Mouse (Mus musculus) 3T3-L1 (cell line): ENCODE measurements around the gene Gm12184.
A peak's percentile ranks its signal among the peaks of the same experiment; 100 is the strongest.
"Not testable (repeated sequence)": the region's sequence is repeated elsewhere in the genome, so short reads cannot be mapped to it uniquely, and the experiment has no call there.

Experiments
- DNase-seq: peaks from one replicate; pipeline ENCODE4 v3.0.0-alpha.2; 2015; ENCODE audit warnings: low read depth, low spot score

Gene Gm12184

DNA sequence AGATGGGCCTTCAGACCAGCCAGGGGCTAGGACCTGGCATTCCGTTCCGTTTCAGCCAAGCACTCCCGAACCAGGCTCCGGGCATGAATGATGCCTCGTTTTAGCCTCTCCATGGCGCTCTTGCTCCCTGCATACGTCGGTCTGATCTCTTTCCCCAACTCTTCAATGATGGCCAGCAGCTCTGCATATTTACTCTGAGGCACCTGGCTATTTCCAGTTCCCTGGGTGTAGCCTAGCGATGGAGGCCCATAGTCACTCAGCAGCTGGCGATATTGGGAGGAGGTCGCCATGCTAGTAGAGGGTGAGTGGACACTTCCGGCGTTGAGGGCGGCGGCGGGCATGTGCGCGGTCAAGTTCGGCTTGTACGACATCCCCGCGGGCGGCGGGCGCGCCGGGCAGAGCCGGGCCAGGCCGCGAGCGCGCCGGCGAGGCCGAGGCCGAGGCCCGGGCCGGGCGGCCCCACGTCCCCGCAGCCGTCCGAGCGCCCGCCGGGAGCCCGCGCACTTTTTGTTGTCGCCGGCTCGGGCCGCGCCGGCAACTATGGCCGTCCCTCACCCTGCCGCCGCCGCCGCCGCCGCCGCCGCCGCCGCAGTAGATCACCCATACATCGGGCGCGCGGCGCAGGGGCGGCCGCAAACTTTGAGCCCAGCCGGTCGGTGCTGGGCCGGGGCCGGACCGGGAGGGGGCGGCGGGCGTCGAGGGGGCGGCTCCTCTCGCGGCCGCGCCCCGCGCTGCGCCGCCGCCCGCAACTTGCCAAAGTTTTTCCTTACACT, at the start of gene Gm12184, which contains the start of gene Trim7:
Gene Gm12184 (minus strand): TSS at position 677 of the 773 bp plus-strand sequence.
Gene Trim7 (plus strand): TSS at position 162 of the 773 bp plus-strand sequence.
- not testable (repeated sequence) for DNase-seq

DNA sequence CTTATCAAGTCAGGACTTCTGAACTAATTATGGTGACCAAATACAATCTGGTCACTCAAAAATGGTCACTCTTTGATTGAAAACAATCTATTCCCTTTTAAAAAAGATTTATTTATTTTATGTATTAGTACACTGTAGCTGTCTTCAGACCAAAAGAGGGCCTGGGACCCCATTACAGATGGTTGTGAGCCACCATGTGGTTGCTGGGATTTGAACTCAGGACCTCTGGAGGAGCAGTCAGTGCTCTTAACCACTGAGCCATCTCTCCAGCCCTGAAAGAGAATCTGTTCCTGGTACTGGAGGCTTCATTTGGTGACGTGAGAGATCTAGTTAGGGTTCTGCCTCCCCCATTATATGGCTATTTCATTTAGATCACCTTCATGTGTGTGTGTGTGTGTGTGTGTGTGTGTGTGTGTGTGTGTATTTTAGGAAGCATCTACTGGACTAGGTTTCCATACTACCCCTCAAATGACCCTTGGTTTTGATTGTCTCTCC, 48.9 kb upstream of the Gm12184 start:
- DNase-seq: not testable (repeated sequence)

DNA sequence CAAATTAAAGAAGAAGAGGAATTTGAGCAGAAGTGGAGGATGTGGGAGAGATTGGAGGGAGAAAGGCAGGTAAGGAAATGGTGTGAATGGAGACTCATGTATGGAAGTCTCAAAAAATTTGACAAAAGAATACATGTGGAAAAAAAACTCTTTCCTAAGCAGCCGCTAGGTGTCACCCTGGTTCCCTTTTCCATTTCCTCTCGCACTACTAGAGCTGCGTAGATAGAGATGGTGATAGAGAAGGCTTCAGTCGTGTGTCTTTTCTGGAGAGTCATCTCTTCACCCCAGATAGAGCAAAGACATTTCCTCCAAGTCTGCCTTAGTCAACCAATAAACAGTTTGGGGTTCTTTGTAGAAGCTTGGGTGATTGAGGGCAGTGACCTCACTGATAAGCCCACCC, 48.0 kb upstream of the Gm12184 start:
- peak; percentile 83 for DNase-seq

DNA sequence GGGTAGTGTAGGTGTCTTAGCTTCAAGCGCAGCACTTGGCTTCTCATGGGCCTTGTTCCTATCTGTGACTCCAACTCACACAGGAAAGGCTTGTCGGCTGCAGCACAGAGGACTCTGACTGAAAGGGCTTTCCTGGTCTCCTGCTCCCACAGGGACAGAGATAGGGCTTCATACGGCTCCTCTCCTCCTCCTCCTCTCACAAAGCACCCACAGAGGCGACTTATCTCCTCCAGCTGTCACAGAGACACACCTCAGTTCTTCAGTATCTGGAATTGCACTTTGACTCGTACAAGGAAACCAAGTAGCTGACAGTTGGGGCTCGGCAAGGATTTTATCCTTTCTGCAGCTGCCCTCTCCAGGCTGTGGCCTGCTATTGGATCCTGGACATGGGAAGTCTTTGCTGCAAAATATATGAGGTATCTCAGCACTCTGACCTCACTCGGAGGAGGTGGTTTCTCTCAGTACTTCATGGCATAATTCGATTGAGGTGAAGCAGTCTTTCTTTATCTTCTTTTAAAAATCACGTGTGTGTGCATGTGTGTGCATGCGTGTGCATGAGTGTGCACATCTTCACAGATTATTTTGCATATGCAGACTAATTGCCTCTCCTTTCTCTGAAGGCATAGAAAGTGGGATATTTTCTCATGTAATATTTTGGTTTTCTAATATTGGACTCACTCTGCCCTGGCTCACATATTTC, 47.3 kb upstream of the Gm12184 start:
- peak; percentile 18 for DNase-seq

DNA sequence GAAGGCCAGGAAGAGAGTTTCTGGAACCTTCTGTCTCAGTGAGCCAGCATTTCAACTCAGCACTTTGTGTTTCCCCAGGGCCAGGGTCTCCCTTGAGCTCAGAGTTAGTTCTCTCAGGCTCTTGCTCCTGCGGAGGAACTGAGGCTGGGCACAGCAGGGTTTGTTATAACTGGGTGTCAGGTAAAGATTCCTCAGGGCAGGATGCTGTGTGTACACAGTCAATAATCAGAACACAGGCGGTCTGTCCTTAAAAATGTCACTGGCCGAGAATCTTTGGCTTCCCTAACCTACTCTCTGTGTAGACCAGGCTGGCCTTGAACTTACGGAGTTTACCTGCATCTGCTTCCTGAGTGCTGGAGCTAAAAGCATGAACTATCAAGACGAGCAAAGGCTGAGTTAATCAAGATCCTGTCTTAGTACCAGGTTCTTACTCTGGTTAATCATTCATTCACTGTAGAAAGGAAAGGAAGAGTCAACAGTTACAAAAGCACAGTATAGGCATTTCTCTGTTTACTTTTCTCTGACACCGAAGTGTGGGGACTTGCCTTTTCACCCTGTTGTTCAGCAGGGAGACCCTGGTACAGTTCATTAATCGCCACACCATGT, 46.3 kb upstream of the Gm12184 start:
- no peak for DNase-seq

DNA sequence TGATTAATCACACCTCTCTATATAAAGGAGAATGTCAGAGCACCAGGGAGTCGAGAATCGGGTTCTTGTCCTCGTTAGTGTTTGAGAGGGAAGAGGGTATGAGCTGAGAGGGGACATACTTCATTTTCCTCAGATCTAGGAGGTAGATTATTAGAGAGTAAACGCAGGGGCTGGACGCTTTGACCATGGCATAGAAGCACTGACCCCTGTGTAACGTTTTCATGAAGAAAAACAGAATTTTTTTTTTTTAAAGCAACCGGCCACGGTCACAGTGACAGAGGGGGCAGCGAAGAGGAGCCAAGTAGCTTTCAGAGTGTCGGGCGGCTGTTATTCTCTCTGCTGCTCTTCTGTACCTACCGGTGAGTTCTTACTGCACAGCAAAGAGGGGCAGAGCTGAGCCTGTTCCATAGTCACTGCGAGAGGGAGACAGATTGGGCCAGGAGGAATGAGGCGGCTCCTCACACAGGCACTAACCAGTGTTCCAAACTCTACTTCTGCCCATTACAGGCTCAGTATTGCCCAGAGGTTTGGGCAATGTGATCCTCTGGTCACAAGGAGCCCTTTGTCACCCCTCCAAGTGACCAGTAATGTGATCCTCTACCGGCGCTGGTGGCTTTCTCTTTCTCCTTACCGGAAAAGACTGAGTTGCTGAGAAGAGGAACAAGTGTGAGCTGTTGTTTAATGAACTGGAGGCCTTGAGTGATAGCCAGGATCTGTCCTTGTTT, 45.5 kb upstream of the Gm12184 start:
- peak; percentile 61 for DNase-seq

DNA sequence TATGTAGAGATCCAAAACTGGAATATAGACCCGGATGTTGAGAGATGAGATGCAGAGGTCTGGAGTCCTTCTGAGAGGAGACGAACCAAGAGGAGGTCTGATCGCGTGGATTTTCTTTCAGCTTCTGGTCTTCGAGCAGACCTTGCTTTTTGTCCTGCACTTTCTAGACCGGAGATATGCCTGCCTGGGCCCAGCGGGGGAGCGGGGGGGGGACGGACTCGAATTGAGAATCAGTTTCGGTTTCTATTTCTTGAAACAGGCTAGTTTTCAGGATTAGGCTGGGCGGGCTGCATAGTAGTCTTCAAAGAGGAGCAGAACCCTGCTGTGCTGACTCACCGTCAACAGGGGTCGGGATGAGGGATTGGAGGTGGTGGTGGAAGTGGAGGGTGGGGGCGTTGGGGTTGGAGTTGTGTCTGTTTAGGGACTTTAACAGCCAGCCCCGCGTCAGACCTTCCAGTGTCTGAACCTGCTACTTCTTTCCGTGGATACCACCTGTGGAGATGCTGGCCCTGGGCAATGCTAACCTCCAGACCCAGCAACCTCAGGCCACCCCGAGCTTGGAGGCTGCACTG, 44.8 kb upstream of the Gm12184 start, which contains the start of gene Irgm1:
Gene Irgm1 (minus strand): TSS at position 483 of the 572 bp plus-strand sequence.
- peak; percentile 85 for DNase-seq

DNA sequence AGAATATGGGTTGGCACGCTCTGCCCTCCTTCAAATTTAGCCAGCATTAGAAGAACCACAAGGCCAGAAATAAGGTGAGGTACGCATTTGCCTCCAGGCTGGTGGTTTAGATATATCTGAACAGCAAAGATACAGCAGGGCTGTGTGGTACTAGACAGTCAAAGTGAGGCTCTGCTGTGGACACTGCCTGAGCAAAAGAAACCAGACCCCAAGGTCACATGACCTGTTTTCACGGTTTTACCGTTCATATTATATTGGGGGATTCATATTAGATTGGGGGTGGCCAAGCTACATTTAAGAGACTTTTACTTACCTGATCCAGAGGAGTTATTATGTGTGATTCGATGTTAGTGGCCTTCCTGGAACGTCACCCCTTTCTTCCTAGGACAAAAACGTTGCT, 44.3 kb upstream of the Gm12184 start:
- no peak for DNase-seq

DNA sequence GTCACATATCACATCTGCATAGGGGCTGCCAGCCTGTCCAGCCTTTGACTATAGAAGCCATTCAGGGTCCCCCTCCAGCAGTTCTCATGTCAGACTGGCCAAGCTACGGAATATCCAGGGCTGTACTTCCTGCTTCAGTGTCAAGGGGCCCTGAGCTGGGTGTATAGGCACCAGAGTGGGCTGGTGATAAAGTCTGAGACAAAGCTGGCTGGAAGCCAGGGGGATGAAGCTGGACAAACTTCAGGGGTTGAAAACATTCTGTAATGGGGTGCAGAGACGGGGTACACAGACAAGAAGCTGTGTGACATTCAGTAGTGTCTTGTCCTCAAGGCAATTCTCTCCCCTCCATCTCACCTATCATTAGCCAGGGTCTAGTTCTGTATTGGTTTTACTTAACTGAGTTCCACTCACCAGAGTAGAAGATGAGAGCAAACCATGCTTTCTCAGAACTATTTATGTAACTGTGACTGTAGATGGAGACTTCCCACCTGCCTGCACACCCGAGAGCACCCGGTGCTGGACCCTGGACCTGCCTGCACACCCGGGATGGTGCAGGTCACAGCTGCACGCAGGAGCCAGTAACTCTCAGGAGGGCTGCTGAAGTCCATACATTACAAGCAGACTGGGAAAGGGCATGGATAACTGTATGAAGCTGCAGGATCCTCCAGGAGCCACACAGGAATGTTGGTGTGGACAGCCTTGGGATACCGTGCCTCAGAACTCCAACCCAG, 43.1 kb upstream of the Gm12184 start:
- DNase-seq: no peak

DNA sequence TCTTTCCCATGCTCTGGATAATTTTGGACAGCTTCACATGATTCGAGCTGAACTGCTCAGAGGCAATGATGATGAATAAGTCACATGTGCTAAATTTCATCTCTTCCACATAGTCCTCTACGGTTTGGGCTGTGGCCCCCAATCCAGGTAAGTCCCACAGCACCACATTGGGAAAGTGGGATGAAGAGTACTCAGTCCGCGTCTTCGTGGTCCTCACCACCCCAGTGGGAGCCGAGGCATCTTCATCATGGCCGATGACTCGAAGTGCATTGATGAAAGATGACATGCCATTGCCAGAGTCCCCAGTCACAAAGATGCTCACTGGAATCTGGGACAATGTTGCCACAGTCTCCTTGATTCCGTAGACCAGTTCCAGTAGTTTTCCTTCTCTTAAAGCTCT, 40.0 kb upstream of the Gm12184 start:
- DNase-seq: no peak

DNA sequence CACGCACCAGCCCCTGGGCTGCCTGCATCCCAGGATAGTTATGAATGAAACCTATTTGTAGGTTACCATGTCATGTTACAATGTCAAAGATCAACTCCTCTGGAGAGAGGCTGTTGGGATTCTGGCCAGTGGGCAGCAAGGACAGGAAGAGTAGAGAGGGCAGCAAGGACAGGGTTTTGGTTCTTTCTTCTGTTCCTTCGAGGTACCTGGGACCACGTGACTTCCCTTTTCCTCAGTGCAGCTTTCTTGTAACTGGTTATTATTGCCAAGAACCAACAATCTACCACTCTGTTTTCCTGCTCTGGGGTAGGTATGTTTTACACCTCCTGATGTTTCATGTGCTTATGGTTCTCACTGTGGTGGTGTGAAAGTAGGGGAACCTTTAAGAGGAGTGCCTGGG, 37.4 kb upstream of the Gm12184 start:
- no peak for DNase-seq

DNA sequence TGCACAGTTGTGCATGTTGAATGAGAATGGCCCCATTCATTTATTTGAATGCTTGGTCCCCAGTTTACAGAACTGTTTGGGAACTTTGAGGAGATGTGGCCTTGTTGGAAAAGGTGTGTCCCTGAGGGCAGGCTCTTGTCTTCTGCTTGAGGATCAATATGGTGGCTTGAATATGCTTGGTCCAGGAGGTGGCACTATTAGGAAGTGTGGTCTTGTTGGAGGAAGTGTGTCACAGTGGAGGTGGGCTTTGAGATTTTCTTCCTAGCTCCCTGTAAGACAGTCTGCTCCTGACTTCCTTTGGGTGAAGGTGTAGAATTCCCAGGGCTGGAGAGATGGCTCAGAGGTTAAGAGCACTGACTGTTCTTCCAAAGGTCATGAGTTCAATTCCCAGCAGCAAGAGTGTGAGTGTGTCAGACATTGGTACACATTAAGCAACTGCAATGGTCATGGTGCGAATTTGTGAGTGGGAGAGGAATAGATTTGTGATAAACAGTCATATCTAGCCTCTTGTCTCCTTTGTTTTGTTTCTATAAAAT, 36.4 kb upstream of the Gm12184 start:
- no peak for DNase-seq

DNA sequence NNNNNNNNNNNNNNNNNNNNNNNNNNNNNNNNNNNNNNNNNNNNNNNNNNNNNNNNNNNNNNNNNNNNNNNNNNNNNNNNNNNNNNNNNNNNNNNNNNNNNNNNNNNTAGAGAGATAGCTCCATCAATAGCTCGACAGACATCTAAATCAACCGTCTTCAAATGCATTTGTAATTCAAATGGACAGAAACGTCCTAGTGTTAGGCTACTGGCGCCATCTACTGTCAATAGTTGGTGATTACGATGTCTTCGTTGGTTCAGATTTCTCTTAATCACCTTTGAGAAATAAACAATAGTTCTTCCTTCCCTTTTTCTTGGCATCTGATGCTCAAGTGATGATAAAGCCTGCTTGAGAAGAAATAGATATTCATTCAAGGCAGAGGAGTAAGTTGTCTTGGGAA, 32.6 kb upstream of the Gm12184 start:
- peak; percentile 86 for DNase-seq

DNA sequence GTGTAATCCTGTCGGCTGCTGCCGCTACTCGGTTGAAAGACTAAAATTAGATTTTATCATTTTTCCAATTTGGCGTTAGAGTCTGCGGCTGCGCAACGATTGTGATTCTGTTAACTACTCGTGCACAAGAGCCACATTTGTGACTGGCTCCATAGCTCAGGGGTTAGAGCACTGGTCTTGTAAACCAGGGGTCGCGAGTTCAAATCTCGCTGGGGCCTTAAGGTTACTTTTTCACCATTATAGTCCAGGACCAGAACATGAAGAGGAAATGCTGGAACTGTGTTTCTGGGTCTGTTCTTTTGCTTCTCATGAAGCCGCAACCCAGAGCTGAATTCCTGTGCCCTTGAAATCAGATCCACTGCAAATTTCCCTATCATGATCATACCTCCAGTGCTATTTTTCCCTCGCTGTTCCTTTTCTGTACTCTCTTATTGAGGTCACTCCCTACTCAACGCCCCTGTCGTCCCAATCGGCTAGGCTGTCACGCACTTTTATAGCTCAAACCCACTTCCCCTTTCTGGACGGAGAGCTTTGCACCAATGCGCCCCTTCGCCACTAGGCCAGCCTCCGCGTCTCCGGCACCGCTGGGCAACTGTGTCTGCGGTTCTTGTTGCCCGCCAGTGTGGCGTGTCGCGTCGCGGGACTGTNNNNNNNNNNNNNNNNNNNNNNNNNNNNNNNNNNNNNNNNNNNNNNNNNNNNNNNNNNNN, 27.2 kb upstream of the Gm12184 start:
- peak; percentile 92 for DNase-seq

DNA sequence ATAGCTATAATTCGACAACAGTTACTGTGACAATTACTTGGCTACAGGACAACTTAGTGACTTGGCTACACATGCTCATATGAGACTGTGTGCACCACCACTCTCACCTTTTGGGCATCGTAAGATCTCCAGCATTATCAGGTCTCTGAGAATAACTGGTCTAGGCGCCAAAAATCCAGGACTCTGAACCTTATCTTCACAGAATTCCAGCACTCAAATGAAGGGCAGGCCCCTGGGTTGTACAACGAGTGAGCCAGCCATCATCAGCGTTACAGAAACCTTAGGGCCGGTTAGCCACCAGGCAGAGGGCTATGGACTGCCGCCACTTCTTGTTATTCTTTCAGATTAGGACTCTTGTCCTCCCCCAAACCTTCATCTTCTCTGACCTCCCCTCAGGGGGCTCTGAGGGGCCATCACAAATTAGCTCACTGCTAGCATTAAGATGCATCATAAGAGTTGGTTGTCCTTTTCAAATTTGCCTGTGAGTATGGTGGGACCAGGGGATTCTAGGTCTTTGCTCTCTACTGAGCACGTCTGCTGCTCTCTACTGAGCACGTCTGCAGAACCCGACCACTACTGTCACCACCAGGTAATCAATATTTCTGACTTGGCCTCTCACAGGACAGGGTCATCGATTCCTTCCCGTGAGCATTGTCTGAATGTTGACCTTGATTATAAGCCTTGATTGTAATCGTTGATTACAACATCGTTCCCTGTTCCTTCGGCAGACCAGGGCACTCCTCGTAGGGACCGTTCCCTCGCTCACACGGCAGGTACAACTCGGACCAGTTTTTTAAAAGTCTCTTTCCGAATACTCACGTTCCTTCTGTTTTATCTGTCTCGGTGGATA, 26.4 kb upstream of the Gm12184 start:
- no peak for DNase-seq

DNA sequence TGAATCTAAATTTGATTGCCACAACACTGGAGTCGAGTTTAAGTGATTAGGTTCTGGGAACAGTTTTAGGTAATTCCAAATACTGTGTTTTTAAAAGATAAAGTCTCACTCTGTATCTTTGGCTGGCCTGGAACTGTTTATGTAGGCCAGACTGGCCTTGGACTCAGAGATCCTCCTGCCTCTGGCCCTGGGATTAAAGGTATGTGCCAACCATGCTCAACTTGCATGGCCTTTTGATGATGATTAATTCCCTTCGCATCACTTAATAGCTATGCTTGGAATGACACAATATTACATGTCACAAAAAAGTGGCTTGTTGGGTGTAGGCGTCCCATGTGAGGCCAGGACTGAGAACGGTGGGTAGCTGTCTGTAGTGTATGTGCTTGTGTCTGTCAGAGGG, 25.7 kb upstream of the Gm12184 start:
- no peak for DNase-seq

DNA sequence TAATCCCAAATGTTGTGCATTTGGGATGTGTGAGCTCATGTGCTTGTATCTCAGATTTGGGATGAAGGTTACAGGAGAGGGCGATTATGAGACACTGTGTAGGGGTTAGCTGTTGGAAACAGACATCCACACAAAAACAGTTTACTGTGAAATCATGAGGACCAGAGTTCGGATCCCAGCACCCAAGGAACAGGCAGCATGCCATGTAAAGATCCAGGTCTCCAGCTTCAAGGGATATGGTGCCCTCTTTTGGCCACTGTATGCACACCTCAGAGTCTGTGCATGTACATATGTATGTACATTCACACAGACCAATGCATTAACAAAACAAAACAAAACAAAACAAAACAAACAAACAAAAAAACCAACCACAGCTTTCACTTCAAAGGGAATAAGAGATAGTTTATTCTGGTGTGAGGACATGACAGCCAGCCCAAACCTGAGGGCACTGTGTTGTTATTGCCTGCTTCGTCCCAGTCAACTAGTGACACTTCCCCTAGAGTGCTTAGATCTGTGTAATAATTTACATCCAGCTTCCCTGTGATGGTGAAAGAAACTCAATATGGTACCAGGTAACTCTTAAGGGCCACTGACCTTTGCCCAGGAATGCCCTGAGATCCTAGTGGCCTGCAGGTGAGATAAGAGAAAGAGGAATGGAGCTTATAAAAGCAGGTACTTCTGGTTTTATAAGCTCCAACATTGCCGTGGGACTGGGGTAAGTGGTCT, 25.0 kb upstream of the Gm12184 start:
- peak; percentile 25 for DNase-seq

DNA sequence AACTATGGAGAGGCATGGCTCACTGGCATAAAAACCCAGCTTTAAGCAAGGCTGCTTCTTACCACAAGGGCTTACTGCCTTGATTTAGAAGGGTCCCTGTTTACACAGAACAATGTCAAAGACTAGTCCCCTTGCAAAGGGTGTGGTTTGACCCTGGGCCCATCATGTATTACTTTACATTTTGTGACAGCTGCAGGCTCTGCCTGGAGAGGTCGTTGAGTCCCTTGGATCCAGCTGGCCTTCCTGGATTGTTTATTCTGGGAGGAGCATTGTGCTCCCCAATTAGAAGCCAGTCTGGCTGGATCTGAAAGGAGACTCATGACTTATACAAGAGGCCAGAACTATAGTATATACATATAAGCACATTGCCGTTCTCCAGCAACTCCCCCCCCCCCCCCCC, 23.8 kb upstream of the Gm12184 start:
- no peak for DNase-seq
